Mouse (Mus musculus) gastrocnemius, postnatal 36 days (tissue): ENCODE data around the gene Elf5. TPM values are rescaled to one million over a fixed set of nuclear protein-coding genes. Genes with fewer than 3 reads are reported as not detected.

Experiments
- DNase-seq, 2 experiments: peaks; one replicate each; pipeline ENCODE4 v3.0.0; 2022
- intact Hi-C: fragments of 180-260 bp; cut with DNase I; formaldehyde crosslinking; loops from one replicate; pipeline ENCODE4 v1.15.1; 2025
- long read RNA-seq, 2 experiments: library from polyadenylated mRNA; stranded (forward); transcript quantifications; one replicate each; pipeline ENCODE4 v2.0.0; 2021
- total RNA-seq, 2 experiments: library from RNA; stranded (reverse); gene quantifications; 2 replicates each; pipeline ENCODE4 v1.2.3; 2021

The Elf5 gene
- total RNA-seq: not detected
- long read RNA-seq, experiment 1: 0 reads
- long read RNA-seq, experiment 2: 0 reads

DNA sequence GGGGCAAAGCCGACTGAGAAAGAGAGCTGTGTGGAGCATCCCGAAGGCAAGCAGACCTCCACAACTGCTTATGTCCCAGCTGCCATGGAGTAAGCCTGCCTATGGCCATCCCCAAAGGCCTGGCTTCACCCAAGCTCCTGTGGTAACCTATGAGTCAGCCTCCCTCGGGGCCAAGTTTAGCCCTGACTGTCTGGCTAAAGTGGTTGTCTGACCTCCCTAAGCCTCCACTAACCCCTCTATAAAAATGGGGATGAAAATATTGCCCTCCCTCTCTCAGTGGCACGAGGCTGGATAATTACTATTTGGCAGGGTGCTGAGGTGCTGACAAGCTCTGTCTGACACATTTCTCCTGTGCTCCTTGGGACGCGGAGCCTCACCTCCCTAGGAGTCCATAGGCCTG is at the start of gene Elf5:
Elf5 (plus strand) TSS at position 341 of the 400 bp plus-strand sequence.
- intact Hi-C loops: no loop called here
- DNase-seq: no peak

DNA sequence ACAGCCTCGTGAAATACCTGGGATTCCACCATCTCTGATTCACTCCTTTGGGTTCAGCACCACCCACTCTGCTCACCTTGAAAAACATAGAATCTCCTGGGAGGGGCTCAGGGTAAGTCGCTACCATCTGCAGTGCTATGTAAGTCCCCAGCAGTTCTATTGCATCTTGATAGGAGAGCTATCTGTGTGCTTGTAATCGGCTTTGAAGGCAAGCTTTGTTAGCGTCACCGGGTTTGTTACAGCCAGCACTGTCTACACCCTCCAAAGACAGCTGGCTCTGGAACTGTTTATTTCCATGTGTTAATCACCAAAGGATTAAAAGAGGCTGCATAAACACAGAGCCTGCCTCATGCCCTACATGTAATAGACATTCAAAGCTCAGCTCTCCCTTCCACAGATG is 38.9 kb upstream of the Elf5 start:
- DNase-seq: no peak
- intact Hi-C loops: no loop called here

DNA sequence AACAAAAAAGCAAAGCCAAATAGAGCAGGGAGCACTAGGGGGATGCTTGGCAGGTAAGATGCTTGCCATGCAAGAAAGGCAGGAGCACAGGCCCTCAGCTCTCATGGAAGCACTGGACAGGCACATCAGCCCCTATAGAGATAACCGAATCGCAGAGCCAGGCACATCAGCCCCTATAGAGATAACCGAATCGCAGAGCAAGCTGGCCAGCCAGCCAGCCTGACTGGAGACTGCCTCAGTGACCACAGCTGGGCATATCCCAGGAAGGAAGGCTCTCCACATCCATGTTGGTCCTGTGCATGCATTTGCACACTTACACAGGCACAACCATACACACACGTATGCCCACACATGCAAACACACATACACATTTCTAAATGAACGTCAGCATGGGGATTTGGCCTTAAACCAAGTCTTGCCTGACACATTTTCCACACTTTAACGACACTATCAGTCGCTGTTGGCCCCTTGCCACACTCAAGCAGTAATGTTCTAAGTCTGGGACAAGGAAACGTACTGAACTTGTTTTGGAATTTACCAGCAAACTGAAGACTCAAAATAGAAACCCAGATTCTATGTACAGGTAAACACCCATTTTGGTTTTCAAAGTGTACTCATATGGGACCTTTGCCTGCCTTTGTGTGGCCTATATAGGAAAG is 31.9 kb upstream of the Elf5 start:
- intact Hi-C loops: no loop called here

DNA sequence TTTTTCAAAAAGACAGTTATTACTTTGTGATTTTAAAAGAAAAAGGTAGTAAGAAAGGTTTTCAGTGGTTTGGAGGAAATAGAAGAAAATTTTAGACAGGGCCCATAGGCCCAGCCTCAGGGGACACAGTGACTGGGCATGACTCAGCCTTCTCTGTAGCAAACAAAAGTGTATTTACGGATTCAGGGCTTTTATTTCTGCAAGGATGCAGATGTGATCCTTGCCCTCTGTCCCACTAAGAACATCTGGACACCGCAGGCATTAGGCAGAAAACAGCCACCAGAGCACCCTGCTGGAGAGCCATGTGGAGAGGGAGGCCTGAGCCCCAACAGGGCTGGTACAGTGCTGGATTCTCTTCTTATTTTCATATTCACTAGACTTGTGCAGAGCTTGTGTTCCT is 29.3 kb upstream of the Elf5 start:
- intact Hi-C loops: no loop called here
- DNase-seq: no peak

More for the DNA sequence above, 31.9 kb upstream of the Elf5 start:
- no peak for DNase-seq

DNA sequence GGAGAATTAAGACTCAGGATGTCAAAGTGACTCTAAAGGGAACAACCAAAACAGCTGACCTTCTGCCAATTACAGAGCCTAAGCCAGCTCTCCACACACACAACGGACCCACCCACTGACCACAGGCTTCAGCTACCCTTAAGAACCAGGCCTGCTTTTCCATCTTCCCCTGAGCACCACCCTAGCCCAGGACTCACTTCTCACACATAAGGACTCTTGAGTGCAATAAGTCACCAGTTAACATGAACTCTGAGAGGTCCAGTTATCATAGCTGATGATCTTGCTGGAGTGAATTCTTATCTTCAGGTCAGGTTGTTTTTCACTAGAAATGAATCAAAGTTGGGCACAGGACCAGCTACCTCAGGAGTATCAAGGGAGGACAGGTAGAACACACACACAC is 23.6 kb upstream of the Elf5 start:
- intact Hi-C loops: no loop called here
- DNase-seq: no peak

DNA sequence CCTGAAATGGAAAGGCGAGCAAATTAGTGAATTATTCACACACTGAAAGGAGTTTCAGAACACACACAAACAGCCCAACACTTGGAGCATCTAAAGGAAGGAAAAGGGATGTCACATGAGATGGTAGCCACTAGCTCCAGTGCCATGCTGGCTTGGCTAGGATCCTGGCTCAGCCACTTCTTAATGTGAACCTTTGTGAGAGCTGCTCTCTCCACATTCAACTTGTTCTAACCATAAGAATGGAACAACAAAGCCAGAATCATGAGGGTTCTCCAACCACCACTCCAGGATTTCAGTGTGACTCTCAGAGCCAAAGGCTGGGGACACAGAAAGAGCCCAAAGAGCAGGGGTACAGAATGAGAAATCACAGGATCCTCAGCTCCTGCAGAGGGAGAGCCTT is 23.2 kb upstream of the Elf5 start:
- DNase-seq: no peak
- intact Hi-C loops: no loop called here

DNA sequence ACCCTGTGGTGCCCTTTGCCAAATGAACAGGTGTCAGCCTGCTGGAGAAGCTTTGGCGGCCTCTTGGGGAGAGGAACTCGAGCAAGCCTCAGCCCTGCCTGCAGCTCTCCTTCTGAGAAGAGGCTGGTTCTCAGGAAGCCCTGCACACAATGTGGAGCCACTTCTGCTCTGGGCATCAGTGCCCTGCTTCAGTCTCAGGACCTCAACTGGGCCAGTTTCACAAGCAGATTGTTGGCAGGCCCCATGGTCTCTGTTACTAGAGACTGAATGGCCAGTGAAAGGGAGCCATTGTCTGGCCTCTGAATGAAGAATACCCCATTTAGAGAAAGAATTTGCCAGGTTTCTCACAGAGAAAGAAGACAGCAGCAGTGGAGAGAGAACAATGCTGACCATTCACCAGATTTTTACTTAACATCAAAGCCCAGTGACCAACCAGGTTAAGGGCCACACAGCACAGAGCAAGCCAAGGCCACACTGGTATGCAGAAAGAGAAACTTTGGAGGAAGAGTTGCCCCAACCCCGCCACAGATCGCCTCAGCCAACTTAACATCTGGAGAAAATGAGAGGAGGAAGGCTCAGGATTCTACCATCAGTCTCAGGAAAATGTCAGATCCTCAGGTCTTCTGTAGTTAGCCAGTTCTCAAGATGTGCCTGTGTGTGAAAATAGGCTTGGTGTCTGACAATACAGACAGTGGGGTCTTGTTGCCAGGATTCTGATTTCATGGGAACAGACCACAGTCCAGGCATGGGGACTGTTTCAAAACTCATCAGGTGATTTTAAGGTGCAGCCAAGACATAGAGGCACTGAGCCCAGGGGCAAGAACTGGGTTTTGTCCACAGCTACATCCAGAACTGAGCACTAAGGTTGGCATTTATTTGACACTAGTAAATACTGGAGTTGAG is 21.2 kb upstream of the Elf5 start:
- intact Hi-C loops: no loop called here
- no peak for DNase-seq

DNA sequence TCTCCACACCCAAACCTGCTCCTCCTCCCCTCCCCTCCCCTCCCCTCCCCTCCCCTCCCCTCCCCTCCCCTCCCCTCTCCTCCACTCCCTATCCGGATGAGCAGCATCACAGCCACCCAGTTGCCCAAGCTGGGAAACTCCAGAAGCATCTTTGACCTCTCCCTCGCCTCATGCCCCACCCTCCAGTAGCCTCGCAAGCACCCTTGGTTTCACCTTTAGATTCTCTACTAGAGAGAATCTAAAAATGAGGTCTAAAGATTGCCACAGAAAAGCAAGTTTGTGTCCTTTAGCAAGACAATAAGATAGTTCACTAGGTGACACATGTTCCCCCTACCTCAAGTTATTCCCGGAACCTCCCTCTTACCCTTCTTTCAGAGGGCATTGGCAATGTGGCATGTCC is 19.9 kb upstream of the Elf5 start:
- intact Hi-C loops: no loop called here
- DNase-seq: no peak

DNA sequence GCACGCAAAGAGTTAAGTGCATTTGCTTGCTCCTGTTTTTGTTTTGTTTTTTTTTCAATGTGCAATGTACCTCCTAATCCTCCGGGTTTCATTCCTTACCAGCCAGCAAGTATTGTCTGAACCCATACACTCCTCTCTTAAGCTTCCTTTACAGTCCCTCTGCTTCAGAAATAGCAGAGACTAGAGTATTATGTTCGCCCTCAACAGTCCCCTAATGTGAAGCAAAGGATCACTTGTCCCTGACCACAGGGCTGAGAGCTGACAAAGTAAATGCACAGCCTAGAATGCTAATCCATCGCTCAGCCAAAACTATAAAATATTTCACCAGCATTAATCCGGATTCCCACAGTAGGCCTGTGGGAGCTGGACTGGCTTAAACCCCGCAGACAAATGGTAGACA is 13.4 kb upstream of the Elf5 start:
- intact Hi-C loops: no loop called here
- no peak for DNase-seq

DNA sequence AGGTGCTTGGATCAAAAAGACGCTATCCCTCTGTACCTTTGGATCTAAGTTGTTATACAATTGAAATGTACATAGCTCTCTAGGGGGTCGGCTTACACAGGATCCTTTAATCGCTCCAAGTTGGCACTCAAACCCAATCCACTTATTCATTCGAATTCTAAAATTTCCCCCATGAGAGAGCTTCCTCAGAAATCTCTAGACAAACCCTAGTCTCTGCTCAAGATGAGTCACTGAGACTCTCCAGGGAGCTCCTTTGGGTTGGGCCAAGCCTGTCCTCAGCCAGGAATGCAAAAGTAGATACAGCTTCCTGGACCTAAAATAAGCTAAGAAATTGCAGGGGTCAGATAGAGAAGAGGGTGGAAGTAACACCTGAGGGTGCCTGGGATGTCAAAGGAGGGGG is 10.8 kb upstream of the Elf5 start:
- intact Hi-C loops: no loop called here
- no peak for DNase-seq

DNA sequence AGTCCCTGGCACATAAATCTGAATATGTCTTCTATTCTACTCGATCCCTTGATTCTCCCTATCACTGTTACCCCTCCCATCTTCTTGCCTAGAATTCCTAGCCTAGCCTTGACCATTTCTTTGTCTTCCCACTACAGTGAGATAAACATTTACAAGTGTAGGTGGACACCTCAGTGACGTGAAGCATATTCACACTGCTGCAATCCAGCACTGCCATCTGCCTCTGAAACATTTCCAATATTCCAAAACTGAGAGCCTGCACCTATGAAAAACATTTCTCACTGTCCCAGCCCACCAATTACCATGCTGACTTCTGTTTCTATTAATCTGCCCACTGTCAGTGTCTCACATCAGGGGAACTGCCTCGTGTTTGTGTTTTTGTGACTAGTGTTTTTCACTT is 5.2 kb upstream of the Elf5 start:
- intact Hi-C loops: no loop called here
- DNase-seq: no peak

DNA sequence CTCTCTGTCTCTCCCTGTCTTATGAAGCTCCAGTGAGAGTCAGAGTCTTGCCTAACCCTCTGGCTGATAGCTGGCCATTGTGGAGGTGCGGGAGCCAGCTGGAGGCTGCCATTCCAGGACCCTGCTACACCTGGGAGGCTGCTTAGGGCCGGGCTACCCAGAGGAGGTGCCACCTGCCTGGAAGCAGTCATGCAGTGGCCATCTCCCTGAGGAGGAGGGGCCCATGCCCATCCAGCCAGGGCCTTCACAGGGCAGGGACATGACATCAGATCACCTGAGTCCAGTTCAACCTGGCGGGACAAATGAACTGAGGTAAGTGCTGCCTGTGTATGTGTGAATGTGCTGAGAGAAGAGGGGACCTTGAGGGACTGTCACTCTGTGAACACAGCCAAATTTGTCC is 328 bp downstream of the Elf5 start:
- DNase-seq: no peak
- intact Hi-C loops: no loop called here

DNA sequence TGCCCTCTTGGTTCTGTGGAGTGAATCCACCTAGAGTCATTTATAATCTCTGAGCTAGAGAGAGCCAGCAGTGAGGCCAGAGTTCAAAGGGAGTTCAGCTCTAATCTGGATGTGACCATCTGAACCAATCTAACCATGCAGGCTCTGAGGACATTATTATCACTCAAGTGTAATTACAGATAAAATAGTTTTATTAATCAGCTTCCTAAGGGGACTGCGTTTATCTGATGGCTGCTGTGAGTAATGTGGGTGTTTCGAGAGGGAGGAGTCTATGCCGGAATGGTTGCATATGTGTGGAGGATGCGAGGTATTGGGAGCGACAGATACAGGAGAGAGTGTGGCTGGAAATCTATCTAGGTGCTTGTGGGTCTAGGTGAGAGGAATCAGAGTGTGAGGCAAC is 1.9 kb downstream of the Elf5 start:
- no peak for DNase-seq
- intact Hi-C loops: no loop called here

DNA sequence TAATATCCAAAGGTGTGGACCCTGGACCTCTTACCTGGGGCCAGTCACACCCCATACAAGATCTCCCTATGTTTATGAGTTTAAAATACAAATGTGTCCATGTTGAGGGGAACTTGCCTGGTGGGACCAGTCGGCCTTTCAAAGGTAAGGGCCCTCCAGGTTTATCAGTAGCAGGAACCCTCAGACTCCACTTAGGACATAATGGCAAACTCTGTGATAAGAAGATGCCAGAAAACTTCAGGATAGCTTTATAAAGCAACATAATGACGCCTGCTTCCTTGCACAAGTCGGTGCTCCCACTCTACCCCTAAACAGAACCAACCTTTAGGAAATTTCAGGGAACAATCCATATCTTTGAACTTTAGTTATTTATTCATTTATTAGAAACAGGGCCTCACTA is 4.3 kb downstream of the Elf5 start:
- no peak for DNase-seq
- intact Hi-C loops: no loop called here

DNA sequence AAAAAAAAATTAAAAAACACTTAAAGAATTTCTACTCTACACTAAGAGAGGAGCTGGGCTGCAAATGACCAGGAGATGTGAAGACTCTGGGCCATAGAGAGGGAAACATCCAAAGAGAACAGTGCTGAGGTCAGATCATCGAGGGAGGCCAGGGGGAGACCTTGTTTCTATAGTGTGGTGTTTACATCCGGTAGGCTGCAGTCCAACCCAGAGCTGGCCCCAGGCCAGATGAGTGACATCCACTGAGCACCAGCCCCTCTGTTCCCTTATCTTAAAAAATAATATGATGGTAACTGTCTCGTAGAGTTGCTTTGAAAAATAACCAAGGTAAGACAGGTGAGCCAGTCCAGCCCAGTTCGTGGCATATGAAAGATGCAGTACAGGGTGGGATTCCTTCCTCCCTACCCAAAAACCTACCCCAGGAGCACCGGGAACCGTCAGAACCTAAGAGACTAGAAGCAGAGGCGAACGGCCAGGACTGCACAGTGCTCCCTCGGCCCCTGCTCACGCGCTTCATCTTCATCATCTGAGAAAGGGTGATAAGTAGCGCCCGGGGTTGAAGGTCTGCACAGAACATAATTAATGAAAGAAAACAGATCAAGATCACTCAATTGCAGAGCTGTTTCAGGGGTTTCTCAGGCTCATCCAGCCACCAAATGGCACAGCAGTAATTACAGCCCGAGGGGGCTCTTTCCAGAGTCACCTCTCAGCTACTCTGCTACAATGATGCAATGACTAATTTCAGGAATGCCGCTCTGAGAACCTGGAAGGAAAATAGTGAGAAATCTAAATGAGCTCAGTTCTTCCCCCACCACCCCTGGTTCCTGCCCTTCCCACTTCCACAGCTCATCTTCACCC is 9.4 kb downstream of the Elf5 start:
- no peak for DNase-seq
- intact Hi-C loops: no loop called here

DNA sequence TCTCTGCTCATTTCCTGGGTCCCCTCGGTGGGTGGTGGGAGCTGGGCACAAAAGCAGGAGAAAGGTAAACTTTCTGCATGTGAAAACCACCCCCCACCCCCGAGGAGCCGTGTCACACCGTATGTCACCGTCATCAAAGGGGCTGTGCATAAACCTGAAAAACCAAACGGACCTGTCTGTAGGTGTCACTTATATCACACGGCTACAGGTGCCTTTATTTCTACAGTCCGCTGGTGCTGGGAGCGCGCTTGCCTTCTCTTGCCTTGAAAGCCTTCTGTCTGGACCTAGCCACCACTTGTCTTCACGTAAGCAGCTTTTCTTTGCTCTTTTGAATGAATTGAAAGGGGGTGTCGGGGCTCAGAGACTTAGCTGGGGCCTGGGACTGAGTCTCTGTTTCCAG is 12.4 kb downstream of the Elf5 start:
- DNase-seq: no peak
- intact Hi-C loops: no loop called here

DNA sequence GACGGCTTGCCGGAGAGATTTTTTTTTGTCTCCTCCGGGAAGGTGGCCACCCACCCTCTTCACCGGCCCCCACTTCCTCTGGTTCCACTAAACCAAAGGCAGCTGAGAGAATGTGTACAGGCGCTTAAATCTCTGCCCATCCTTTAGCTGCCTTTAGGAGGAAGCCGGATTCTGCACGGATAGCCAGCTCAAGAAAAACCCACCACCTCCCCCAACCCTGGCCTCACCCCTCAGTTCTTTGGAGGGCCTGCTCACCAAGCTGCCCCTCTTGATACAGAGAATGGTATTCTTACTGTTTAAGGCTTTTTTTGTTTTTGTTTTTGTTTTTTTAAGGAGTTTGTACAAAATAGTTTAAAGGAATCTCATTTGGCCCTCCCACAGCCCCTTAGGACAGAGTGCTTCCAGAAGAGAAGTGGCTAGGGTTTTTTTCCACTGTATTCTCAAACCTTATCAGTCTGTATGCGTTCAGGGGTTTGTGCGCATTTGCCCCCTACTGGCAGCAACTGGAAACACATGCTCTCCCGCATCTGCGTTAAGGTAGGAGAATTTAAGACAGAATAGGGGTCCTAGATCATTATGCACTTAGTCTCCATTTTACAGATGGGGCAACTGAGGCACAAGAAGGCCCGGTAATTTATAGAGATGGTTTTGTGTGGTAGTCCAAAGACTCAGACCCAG is 13.0 kb downstream of the Elf5 start:
- intact Hi-C loops: no loop called here
- DNase-seq: peak in 1 of 2 experiments; percentile 39

DNA sequence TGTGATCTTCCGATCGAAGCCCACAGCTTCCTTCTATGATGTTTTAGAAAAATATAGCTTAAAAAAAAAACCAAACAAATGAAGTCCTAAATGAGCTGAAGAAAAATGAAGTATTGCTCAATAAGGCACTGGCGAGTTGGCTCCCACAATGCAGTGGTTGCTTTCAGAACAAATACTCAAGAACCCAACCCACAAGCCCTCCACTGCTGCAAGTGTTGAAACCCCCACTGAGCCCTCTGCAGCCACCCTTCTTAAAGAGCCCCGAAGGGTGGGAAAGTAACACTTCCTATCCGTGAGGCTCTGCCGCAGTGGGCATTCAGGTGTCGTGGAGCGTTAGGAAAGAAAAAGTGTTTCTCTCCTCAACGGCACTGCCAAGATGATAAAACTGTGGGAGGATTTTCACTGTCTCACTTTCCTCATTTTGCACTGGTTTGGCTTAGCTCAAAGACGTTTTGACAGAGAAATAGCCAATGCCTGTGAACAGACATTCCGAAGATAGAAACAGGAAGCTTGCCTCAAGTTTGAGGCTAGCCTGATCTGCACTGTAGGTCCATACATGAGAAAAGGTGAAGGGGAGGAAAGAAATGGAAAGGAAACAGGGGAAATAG is 14.1 kb downstream of the Elf5 start:
- no peak for DNase-seq
- intact Hi-C loops: no loop called here

DNA sequence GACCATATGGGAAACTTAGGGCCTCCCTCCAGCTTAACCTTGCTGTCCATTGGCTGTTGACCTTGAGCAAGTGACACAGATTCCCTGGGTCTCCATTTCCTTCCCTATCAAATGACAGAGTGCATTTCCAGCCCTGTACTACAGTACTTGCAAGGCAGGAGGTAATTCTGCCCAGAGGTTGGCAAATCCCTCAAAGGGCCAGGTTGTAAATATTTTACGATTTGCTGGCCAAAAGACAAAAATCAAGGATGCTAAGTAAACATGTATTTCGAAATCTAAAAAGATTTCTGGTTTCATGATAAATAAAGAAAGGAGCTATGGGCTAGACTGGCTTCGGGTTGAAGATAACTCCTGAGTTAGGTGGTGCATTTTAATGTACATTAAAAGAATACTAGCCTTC is 16.9 kb downstream of the Elf5 start:
- DNase-seq: no peak
- intact Hi-C loops: no loop called here

DNA sequence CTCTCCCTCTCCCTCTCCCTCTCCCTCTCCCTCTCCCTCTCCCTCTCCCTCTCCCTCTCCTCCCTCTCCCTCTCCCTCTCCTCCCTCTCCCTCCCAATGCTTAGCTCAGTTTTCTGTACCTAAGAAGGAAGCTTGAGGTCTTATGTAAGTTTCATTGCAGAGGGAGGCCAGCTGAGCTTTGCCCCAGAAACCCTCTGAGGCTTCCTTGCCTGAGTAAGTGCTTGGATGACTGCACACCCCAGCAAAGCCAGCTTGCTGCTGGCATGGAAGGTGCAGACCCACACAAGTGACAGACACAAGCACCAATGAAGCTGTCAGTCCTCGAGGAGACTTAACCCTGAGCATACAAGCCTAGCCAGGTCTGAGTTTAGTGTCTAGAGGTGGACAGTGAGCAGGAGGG is 19.2 kb downstream of the Elf5 start:
- intact Hi-C loops: no loop called here
- DNase-seq: no peak
